Mouse (Mus musculus) neutrophil, adult 5-6 weeks (primary cell): ENCODE measurements around the gene Gm20431. TPM values are rescaled to one million over a fixed set of nuclear protein-coding genes. Genes with fewer than 3 reads are reported as not detected.
"Not testable (repeated sequence)": the region's sequence is repeated elsewhere in the genome, so short reads cannot be mapped to it uniquely, and the experiment has no call there.

Source experiments
- ATAC-seq: fragments of 151-379, 151-347 bp; 2 replicates; pipeline ENCODE4 v1.8.0; 2017; ENCODE audit warnings: mild to moderate bottlenecking, moderate TSS enrichment; ENCODE audit not compliant: insufficient number of reproducible peaks, poor library complexity, low FRiP score, severe bottlenecking; ENCODE audit errors: extremely low read depth
- total RNA-seq: library from RNA; stranded (forward); fragments of 200-1000 nt; gene quantifications from 2 replicates; pipeline ENCODE4 v1.2.3, GENCODE M21; 2017

The Gm20431 gene
- total RNA-seq, 1 experiment from 2014 or later, result not detected

GRCm38 (mm10) chr2:167613335-167613734 lies 48.0 kb downstream of the Gm20431 start:
- ATAC-seq, result not testable (repeated sequence)

GRCm38 (mm10) chr2:167612122-167612521 lies 49.2 kb downstream of the Gm20431 start:
- ATAC-seq, result no peak

- no peak for ATAC-seq
Measured at GRCm38 (mm10) chr2:167611287-167611686, 50.0 kb downstream of the Gm20431 start.

- ATAC-seq, result no peak
Measured at GRCm38 (mm10) chr2:167606745-167607123, 54.6 kb downstream of the Gm20431 start.

- no peak for ATAC-seq
Measured at GRCm38 (mm10) chr2:167605817-167606744, 55.2 kb downstream of the Gm20431 start.

- ATAC-seq, result peak; percentile 80
Measured at GRCm38 (mm10) chr2:167605178-167605794, 56.0 kb downstream of the Gm20431 start.

- ATAC-seq, result no peak
Measured at GRCm38 (mm10) chr2:167602978-167603377, 58.3 kb downstream of the Gm20431 start.

GRCm38 (mm10) chr2:167602364-167602763 lies 58.9 kb downstream of the Gm20431 start:
- no peak for ATAC-seq

GRCm38 (mm10) chr2:167600481-167600995 lies 60.8 kb downstream of the Gm20431 start:
- no peak for ATAC-seq

GRCm38 (mm10) chr2:167599917-167600316 lies 61.4 kb downstream of the Gm20431 start:
- ATAC-seq, result no peak

GRCm38 (mm10) chr2:167599195-167599594 lies 62.1 kb downstream of the Gm20431 start:
- ATAC-seq, result no peak

GRCm38 (mm10) chr2:167597492-167598186 lies 63.7 kb downstream of the Gm20431 start:
- ATAC-seq, result no peak

GRCm38 (mm10) chr2:167596726-167597491 lies 64.4 kb downstream of the Gm20431 start:
- ATAC-seq, result no peak

- ATAC-seq, result no peak
Measured at GRCm38 (mm10) chr2:167596262-167596661, 65.0 kb downstream of the Gm20431 start.

GRCm38 (mm10) chr2:167595761-167596171 lies 65.5 kb downstream of the Gm20431 start:
- no peak for ATAC-seq

- no peak for ATAC-seq
Measured at GRCm38 (mm10) chr2:167594444-167594934, 66.8 kb downstream of the Gm20431 start.

- ATAC-seq, result no peak
Measured at GRCm38 (mm10) chr2:167593551-167594250, 67.6 kb downstream of the Gm20431 start.
